8 mouse cellular contexts compared by ENCODE assay signal in genomic region chrX:153528399-153528798, GRCm38 (mm10). TPM values are rescaled to one million over a fixed set of nuclear protein-coding genes. Genes with fewer than 3 reads are reported as not detected.
DNase-seq lines count a peak whose midpoint lies in the region; ATAC-seq lines count a peak whose summit lies in the region.

No protein-coding gene starts in this region.

- H3K4me1 ChIP-seq in hindbrain, embryonic 15.5 days (replicated peaks), result no peaks in the 10 kb centered on the region
- H3K4me1 ChIP-seq in hindbrain, embryonic 12.5 days, result no peaks in the 10 kb centered on the region

- no peaks in the 10 kb centered on the region for H3K9me3 ChIP-seq in hindbrain, embryonic 15.5 days
- H3K9me3 ChIP-seq in hindbrain, embryonic 12.5 days (replicated peaks), result no peaks in the 10 kb centered on the region

- H3K4me2 ChIP-seq in hindbrain, embryonic 15.5 days, result no peak overlapping the region
- no peak overlapping the region for H3K4me2 ChIP-seq in hindbrain, embryonic 12.5 days (replicated peaks)

- no peak overlapping the region for H3K9ac ChIP-seq in hindbrain, embryonic 15.5 days
- no peak overlapping the region for H3K9ac ChIP-seq in hindbrain, embryonic 12.5 days

- 18% methylated on average over 2 of the region's 2 CpGs for WGBS in hindbrain, embryonic 15.5 days
- 38% methylated on average over 2 of the region's 2 CpGs for WGBS in hindbrain, embryonic 12.5 days

- H3K4me3 ChIP-seq in hindbrain, embryonic 15.5 days, result no peak overlapping the region
- H3K4me3 ChIP-seq in hindbrain, embryonic 12.5 days, result no peak overlapping the region

- intact Hi-C loops in left cerebral cortex, postnatal 10 days (cut with DNase I), result no loop called here

- H3K27me3 ChIP-seq in hindbrain, embryonic 15.5 days, result no peaks in the 10 kb centered on the region
- H3K27me3 ChIP-seq in hindbrain, embryonic 12.5 days, result no peaks in the 10 kb centered on the region

- 0 out of 2 replicates have a peak, but pooled peaks have one; percentile 65 for ATAC-seq in hindbrain, embryonic 15.5 days (ENCODE audit: low FRiP score, low read depth)
- ATAC-seq in hindbrain, embryonic 12.5 days (ENCODE audit: low FRiP score), result no peak
- ATAC-seq in granulocyte monocyte progenitor cell, adult 5-6 weeks (replicated peaks; ENCODE audit: poor library complexity, severe bottlenecking), result no peak

- no peaks in the 10 kb centered on the region for H3K36me3 ChIP-seq in hindbrain, embryonic 15.5 days
- no peaks in the 10 kb centered on the region for H3K36me3 ChIP-seq in hindbrain, embryonic 12.5 days

- DNase-seq in A20 (ENCODE audit: low read depth, low spot score) (peak; percentile 35), NIH3T3 (ENCODE audit: low read depth) (peak; percentile 55)
- DNase-seq in kidney, postnatal 14 days, result peak; percentile 7
- DNase-seq in urinary bladder, postnatal 14 days (ENCODE audit: low spot score), result no peak
- DNase-seq in left cerebral cortex, postnatal 10 days (ENCODE audit: extremely low spot score in 1 of 2, low spot score in 2 of 2), result no peak

- no peak overlapping the region for H3K27ac ChIP-seq in hindbrain, embryonic 15.5 days (replicated peaks)
- H3K27ac ChIP-seq in hindbrain, embryonic 12.5 days, result no peak overlapping the region

RNA-seq across cellular contexts. Expression of gene Cypt3, which starts 30.0 kb away (rescaled TPM):
- polyA plus RNA-seq in hindbrain, embryonic 15.5 days (2015; fragmentation: Nextera tagmentation; extraction: Ambion mirVana), result not detected in 2 replicates
- not detected in 2 replicates for polyA plus RNA-seq in hindbrain, embryonic 12.5 days (2016; fragmentation: Nextera tagmentation; extraction: Ambion mirVana)
- total RNA-seq in left cerebral cortex, postnatal 10 days (2021), result not detected
- not detected in 2 replicates for total RNA-seq in granulocyte monocyte progenitor cell, adult 5-6 weeks (2014; fragmentation: Nextera tagmentation)
- total RNA-seq in granulocyte monocyte progenitor cell, adult 5-6 weeks (2017), result not detected in 2 replicates

RNA-seq across cellular contexts. Expression of gene Ubqln2, which starts 30.4 kb away (rescaled TPM):
- 51.2 and 52.4 TPM in 2 replicates for polyA plus RNA-seq in hindbrain, embryonic 15.5 days (2015; fragmentation: Nextera tagmentation; extraction: Ambion mirVana)
- 52.6 and 56.4 TPM in 2 replicates for polyA plus RNA-seq in hindbrain, embryonic 12.5 days (2016; fragmentation: Nextera tagmentation; extraction: Ambion mirVana)
- total RNA-seq in left cerebral cortex, postnatal 10 days (2021), result 100 to 1,000 TPM; 252 to 255 TPM
- 40.2 and 40.5 TPM in 2 replicates for total RNA-seq in granulocyte monocyte progenitor cell, adult 5-6 weeks (2014; fragmentation: Nextera tagmentation)
- total RNA-seq in granulocyte monocyte progenitor cell, adult 5-6 weeks (2017), result 4.4 and 8.1 TPM in 2 replicates

Comparison
In these comparisons a context has a peak if more than half of its experiments do, and no peak if none do; other contexts are left out.
1. DNase-seq: peak in A20 (single experiment), NIH3T3 (single experiment) and kidney, postnatal 14 days (single experiment); none in urinary bladder, postnatal 14 days (single experiment) and left cerebral cortex, postnatal 10 days (0 of 2).
2. RNA of gene Ubqln2, which starts 30.4 kb away (total RNA-seq): 252 to 255 TPM in left cerebral cortex, postnatal 10 days; 4.4 to 40.5 TPM in granulocyte monocyte progenitor cell, adult 5-6 weeks; every median in the first group is over 4 times any median in the second.